Mouse (Mus musculus) hindbrain, embryonic 12.5 days (tissue): ENCODE measurements around the gene Rcn3. TPM values are rescaled to one million over a fixed set of nuclear protein-coding genes. Genes with fewer than 3 reads are reported as not detected.

Experiments
- microRNA counts: library from miRNA; unstranded; fragments of <30 nt; microRNA quantifications from one replicate; lab custom pipeline; 2017
- microRNA-seq: library from miRNA; unstranded; fragments of <30 nt; microRNA quantifications from one replicate; pipeline ENCODE4, GENCODE M21; 2017
- polyA plus RNA-seq: library from polyadenylated mRNA; unstranded; fragments of >200 nt; fragmentation: Nextera tagmentation; extraction: Ambion mirVana; gene quantifications from 2 replicates; pipeline ENCODE4 v1.2.1, GENCODE M21; 2016

The Rcn3 gene
- polyA plus RNA-seq, 1 experiment from 2014 or later: 177 TPM

MicroRNA genes within 50 kb of the gene (microRNA counts, 519-probe panel; counts per million panel counts)
- microRNA mmu-miR-150 (lab: Ali Mortazavi, UCI): 3,086 counts per million, percentile 69 among the panel's probes with 10 or more counts

Small RNA genes lying within 50 kb of the gene (microRNA-seq; reads per million reads assigned to microRNA genes)
- gene Mir150: 12.7 reads per million, percentile 24 among the genes with 10 or more reads in this experiment
- 11.9 reads per million, percentile 23 among the genes with 10 or more reads in this experiment for gene Mir5121

Other genes starting within 250 kb of the Rcn3 start
- gene Akt1s1, start 243.2 kb downstream of the Rcn3 start, polyA plus RNA-seq: 99.3 and 101 TPM in 2 replicates
- 103 and 110 TPM in 2 replicates for gene Tbc1d17, start 243.1 kb downstream of the Rcn3 start, polyA plus RNA-seq
- 34.7 and 35.1 TPM in 2 replicates for gene Pnkp, start 235.1 kb downstream of the Rcn3 start, polyA plus RNA-seq
- gene Ptov1, start 222.4 kb downstream of the Rcn3 start, polyA plus RNA-seq: 606 and 662 TPM in 2 replicates
- gene Med25, start 199.5 kb downstream of the Rcn3 start, polyA plus RNA-seq: 153 and 155 TPM in 2 replicates
- 19.1 and 22.7 TPM in 2 replicates for gene Fuz, start 196.1 kb downstream of the Rcn3 start, polyA plus RNA-seq
- 103 and 107 TPM in 2 replicates for gene Ap2a1, start 162.7 kb downstream of the Rcn3 start, polyA plus RNA-seq
- gene Tsks, start 149.0 kb downstream of the Rcn3 start, polyA plus RNA-seq: not detected in 2 replicates
- gene Cpt1c, start 117.4 kb downstream of the Rcn3 start, polyA plus RNA-seq: 42.8 and 44.2 TPM in 2 replicates
- gene Prmt1, start 105.7 kb downstream of the Rcn3 start, polyA plus RNA-seq: 551 and 566 TPM in 2 replicates
- gene Irf3, start 94.6 kb downstream of the Rcn3 start, polyA plus RNA-seq: 62.7 and 74.3 TPM in 2 replicates
- 46.7 and 46.8 TPM in 2 replicates for gene Bcl2l12, start 93.5 kb downstream of the Rcn3 start, polyA plus RNA-seq
- gene Scaf1, start 75.9 kb downstream of the Rcn3 start, polyA plus RNA-seq: 50.6 and 52.4 TPM in 2 replicates
- 22.6 and 23.2 TPM in 2 replicates for gene Rras, start 74.3 kb downstream of the Rcn3 start, polyA plus RNA-seq
- gene Prr12, start 39.3 kb downstream of the Rcn3 start, polyA plus RNA-seq: 10.9 and 14.0 TPM in 2 replicates
- 55.9 and 60.0 TPM in 2 replicates for gene Nosip, start 29.8 kb downstream of the Rcn3 start, polyA plus RNA-seq
- 17.8 and 18.0 TPM in 2 replicates for gene Prrg2, start 29.5 kb downstream of the Rcn3 start, polyA plus RNA-seq
- gene Fcgrt, start 11.6 kb upstream of the Rcn3 start, polyA plus RNA-seq: 20.2 and 21.0 TPM in 2 replicates
- gene Rps11, start 32.2 kb upstream of the Rcn3 start, polyA plus RNA-seq: 982 and 1,135 TPM in 2 replicates
- gene Rpl13a, start 36.5 kb upstream of the Rcn3 start, polyA plus RNA-seq: 977 and 1,019 TPM in 2 replicates
- 0.31 TPM in 1 of 2 replicates, not detected in the other for gene Gm45713, start 44.0 kb upstream of the Rcn3 start, polyA plus RNA-seq
- 0.52 and 1.6 TPM in 2 replicates for gene Flt3l, start 44.2 kb upstream of the Rcn3 start, polyA plus RNA-seq
- gene Pih1d1, start 62.1 kb upstream of the Rcn3 start, polyA plus RNA-seq: 90.3 and 91.0 TPM in 2 replicates
- 33.4 and 39.8 TPM in 2 replicates for gene Aldh16a1, start 62.4 kb upstream of the Rcn3 start, polyA plus RNA-seq
- 1.1 and 1.2 TPM in 2 replicates for gene Slc17a7, start 71.7 kb upstream of the Rcn3 start, polyA plus RNA-seq
- gene Gfy, start 87.3 kb upstream of the Rcn3 start, polyA plus RNA-seq: not detected in 2 replicates
- gene Pth2, start 88.8 kb upstream of the Rcn3 start, polyA plus RNA-seq: not detected in 2 replicates
- gene Ccdc155, start 112.7 kb upstream of the Rcn3 start, polyA plus RNA-seq: 0.46 and 0.48 TPM in 2 replicates
- gene Dkkl1, start 119.9 kb upstream of the Rcn3 start, polyA plus RNA-seq: 3.0 and 3.4 TPM in 2 replicates
- 185 and 208 TPM in 2 replicates for gene Tead2, start 123.5 kb upstream of the Rcn3 start, polyA plus RNA-seq
- 1.3 and 1.5 TPM in 2 replicates for gene Cd37, start 146.9 kb upstream of the Rcn3 start, polyA plus RNA-seq
- 0.10 and 0.28 TPM in 2 replicates for gene Slc6a16, start 148.9 kb upstream of the Rcn3 start, polyA plus RNA-seq
- not detected in 2 replicates for gene Slc6a21, start 185.3 kb upstream of the Rcn3 start, polyA plus RNA-seq
- 11.5 and 14.7 TPM in 2 replicates for gene Trpm4, start 241.6 kb upstream of the Rcn3 start, polyA plus RNA-seq
- 0.65 and 0.68 TPM in 2 replicates for gene Hrc, start 243.1 kb upstream of the Rcn3 start, polyA plus RNA-seq